Comparison of ENCODE assay signal across 8 mouse cellular contexts in the genomic region with DNA sequence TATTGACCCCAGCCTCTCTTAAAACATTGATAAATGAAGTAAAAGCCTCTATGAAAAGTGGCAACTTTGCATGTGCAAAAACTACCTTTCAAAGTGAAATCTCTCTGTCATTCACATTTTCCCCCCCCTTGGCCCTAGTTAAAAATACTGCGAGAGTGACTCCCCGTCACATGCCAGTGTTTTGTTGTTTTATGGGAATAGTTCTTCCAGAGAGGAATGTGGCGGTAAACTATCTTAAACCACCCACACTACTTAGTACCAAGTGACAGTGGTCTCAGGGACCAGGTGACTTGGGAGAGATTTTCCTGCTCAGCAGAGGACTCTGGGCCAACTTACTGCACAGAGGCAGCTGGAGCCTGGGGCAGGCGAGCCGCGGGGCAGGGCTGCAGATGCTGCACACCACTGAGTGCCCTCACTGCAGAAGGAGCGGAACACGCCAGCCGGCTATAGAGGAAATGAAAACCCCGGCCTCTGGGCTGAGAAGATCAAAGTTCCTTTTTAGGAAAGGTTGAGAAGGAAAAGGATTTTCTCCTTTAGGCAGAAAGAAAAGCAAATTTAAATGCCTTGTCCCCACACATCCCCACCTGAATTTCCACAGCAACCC. TPM values are rescaled to one million over a fixed set of nuclear protein-coding genes. Genes with fewer than 3 reads are reported as not detected.
DNase-seq lines count a peak whose midpoint lies in the region; ATAC-seq and TF ChIP-seq lines count a peak whose summit lies in the region.

No protein-coding gene starts in this region.

- H3K4me2 ChIP-seq in limb, embryonic 15.5 days, result 0 out of 2 replicates have a peak overlapping the region, but pooled peaks have one; percentile 1
- H3K4me2 ChIP-seq in neural tube, embryonic 15.5 days, result no peak overlapping the region

- 24% methylated on average over 10 of the region's 10 CpGs for WGBS in limb, embryonic 15.5 days
- 24% methylated on average over 10 of the region's 10 CpGs for WGBS in neural tube, embryonic 15.5 days

- no peaks in the 10 kb centered on the region for H3K9me3 ChIP-seq in E14TG2a.4 (ENCODE audit: low read length)
- H3K9me3 ChIP-seq in limb, embryonic 15.5 days, result no peaks in the 10 kb centered on the region
- H3K9me3 ChIP-seq in neural tube, embryonic 15.5 days (replicated peaks), result no peaks in the 10 kb centered on the region

- intact Hi-C loops in heart, postnatal 36 days (cut with DNase I), result loop anchor here (5.0 kb wide), 2 partner anchors 241 to 306 kb away; no protein-coding TSS in a partner anchor

- H3K27ac ChIP-seq in limb, embryonic 15.5 days, result no peak overlapping the region
- peak overlapping the region; percentile 60 for H3K27ac ChIP-seq in neural tube, embryonic 15.5 days (replicated peaks)

- H3K36me3 ChIP-seq in E14TG2a.4 (ENCODE audit: insufficient read depth, low read length), result peaks cover 9% of the 10 kb centered on the region
- H3K36me3 ChIP-seq in limb, embryonic 15.5 days, result no peaks in the 10 kb centered on the region
- no peaks in the 10 kb centered on the region for H3K36me3 ChIP-seq in neural tube, embryonic 15.5 days

- no peak overlapping the region for H3K9ac ChIP-seq in limb, embryonic 15.5 days
- H3K9ac ChIP-seq in neural tube, embryonic 15.5 days (replicated peaks), result no peak overlapping the region

- peak; percentile 71 for DNase-seq in embryo, embryonic 11 days
- DNase-seq in heart, postnatal 36 days, result peak; percentile 24 to 28
- DNase-seq in right cerebral cortex, postnatal 25 days, result no peak
- no peak for DNase-seq in cerebellum, postnatal 25 days
- DNase-seq in cerebellum, adult 18-20 months, result no peak

- no peak for TF ChIP-seq CTCF in E14TG2a.4 (conservative IDR thresholded peaks at IDR 0.05; ENCODE audit: low read length)

- peak overlapping the region; percentile 29 for H3K4me3 ChIP-seq in E14TG2a.4 (replicated peaks; ENCODE audit: low read length)
- no peak overlapping the region for H3K4me3 ChIP-seq in limb, embryonic 15.5 days
- no peak overlapping the region for H3K4me3 ChIP-seq in neural tube, embryonic 15.5 days (replicated peaks)

- no peaks in the 10 kb centered on the region for H3K27me3 ChIP-seq in E14TG2a.4 (ENCODE audit: insufficient read depth, low read length)
- H3K27me3 ChIP-seq in limb, embryonic 15.5 days, result peaks cover 16% of the 10 kb centered on the region; the same call in 1 of the 2 replicates
- peaks cover 4% of the 10 kb centered on the region; the same call in 1 of the 2 replicates for H3K27me3 ChIP-seq in neural tube, embryonic 15.5 days (replicated peaks)

- ATAC-seq in limb, embryonic 15.5 days (ENCODE audit: insufficient number of reproducible peaks, low FRiP score, low TSS enrichment, low read depth), result no peak
- no peak for ATAC-seq in neural tube, embryonic 15.5 days (ENCODE audit: low FRiP score)

- H3K4me1 ChIP-seq in E14TG2a.4 (replicated peaks; ENCODE audit: low read depth, low read length), result peaks cover 65% of the 10 kb centered on the region
- H3K4me1 ChIP-seq in limb, embryonic 15.5 days, result peaks cover 33% of the 10 kb centered on the region
- H3K4me1 ChIP-seq in neural tube, embryonic 15.5 days, result peaks cover 46% of the 10 kb centered on the region

RNA-seq across cellular contexts. Expression of gene Pex14, which starts 50.9 kb away (rescaled TPM):
- total RNA-seq in heart, postnatal 36 days (2021), result 10 to 100 TPM; 21.5 to 23.5 TPM
- polyA plus RNA-seq in limb, embryonic 15.5 days (2015; fragmentation: Nextera tagmentation; extraction: Ambion mirVana), result 45.6 and 52.1 TPM in 2 replicates
- 60.0 and 61.2 TPM in 2 replicates for polyA plus RNA-seq in neural tube, embryonic 15.5 days (2015; fragmentation: Nextera tagmentation; extraction: Ambion mirVana)

RNA-seq across cellular contexts. Expression of gene Dffa, which starts 55.2 kb away (rescaled TPM):
- 10 to 100 TPM; 35.6 to 41.7 TPM for total RNA-seq in heart, postnatal 36 days (2021)
- polyA plus RNA-seq in limb, embryonic 15.5 days (2015; fragmentation: Nextera tagmentation; extraction: Ambion mirVana), result 38.7 and 38.8 TPM in 2 replicates
- 28.1 and 32.7 TPM in 2 replicates for polyA plus RNA-seq in neural tube, embryonic 15.5 days (2015; fragmentation: Nextera tagmentation; extraction: Ambion mirVana)

Comparison
In these comparisons a context has a peak if more than half of its experiments do, and no peak if none do; other contexts are left out.
1. DNase-seq: peak in embryo, embryonic 11 days (single experiment) and heart, postnatal 36 days (2 of 2); none in right cerebral cortex, postnatal 25 days (single experiment), cerebellum, postnatal 25 days (0 of 2) and cerebellum, adult 18-20 months (0 of 2).